In genomic region chr9:66917216-66917891, GRCm38 (mm10) we compare ENCODE assay signal across 12 mouse cellular contexts. TPM values are rescaled to one million over a fixed set of nuclear protein-coding genes. Genes with fewer than 3 reads are reported as not detected.
DNase-seq lines count a peak whose midpoint lies in the region; ATAC-seq and TF ChIP-seq lines count a peak whose summit lies in the region.
"Had no signal": no experiment of that assay in that cellular context is flagged by ENCODE, and none has a peak within 500 bp of the region (broad histone marks: within the 10 kb centered on the region; RNA-seq: fewer than 3 reads in every experiment).

No protein-coding gene starts in this region.

- no peak for TF ChIP-seq POLR2A in spleen, adult 2 months (IDR thresholded peaks at IDR 0.05; ENCODE audit: low read depth, low read length)

- no peak overlapping the region for H3K9ac ChIP-seq in embryonic facial prominence, embryonic 12.5 days
- H3K9ac ChIP-seq in hindbrain, embryonic 14.5 days, result no peak overlapping the region
- H3K9ac ChIP-seq in hindbrain, embryonic 11.5 days (ENCODE audit: low read depth, low read length), result no peak overlapping the region
- no peak overlapping the region for H3K9ac ChIP-seq in neural tube, embryonic 15.5 days (replicated peaks)
- H3K9ac ChIP-seq: limb, embryonic 15.5 days had no signal

- DNase-seq in embryonic facial prominence, embryonic 10.5 days (ENCODE audit: low spot score), result no peak
- no peak for DNase-seq in hindbrain, embryonic 14.5 days (ENCODE audit: low spot score)
- DNase-seq in hindbrain, embryonic 11.5 days (ENCODE audit: low spot score), result no peak
- DNase-seq in spleen, adult 2 months (ENCODE audit: low read depth in 1 of 2, low spot score in 2 of 2), result no peak
- DNase-seq in spleen, postnatal 4 days (ENCODE audit: low spot score in 2 of 2), result no peak
- DNase-seq in layer of hippocampus, adult 11-12 months (ENCODE audit: low spot score), result no peak
- DNase-seq: cerebellum, adult 11 months; kidney, adult 18-20 months; thymus, postnatal 25 days had no signal

- H3K36me3 ChIP-seq in embryonic facial prominence, embryonic 12.5 days, result no peaks in the 10 kb centered on the region
- peaks cover 24% of the 10 kb centered on the region; the same call in 1 of the 2 replicates for H3K36me3 ChIP-seq in embryonic facial prominence, embryonic 10.5 days (replicated peaks)
- peaks cover 6% of the 10 kb centered on the region; the same call in 1 of the 2 replicates for H3K36me3 ChIP-seq in hindbrain, embryonic 14.5 days (replicated peaks; ENCODE audit: control insufficient read depth, insufficient read depth)
- H3K36me3 ChIP-seq in hindbrain, embryonic 11.5 days (ENCODE audit: control insufficient read depth, insufficient read depth, low read length), result no peaks in the 10 kb centered on the region
- no peaks in the 10 kb centered on the region for H3K36me3 ChIP-seq in spleen, adult 2 months (ENCODE audit: control insufficient read depth, insufficient read depth, low read length)
- H3K36me3 ChIP-seq in neural tube, embryonic 15.5 days, result no peaks in the 10 kb centered on the region
- H3K36me3 ChIP-seq: limb, embryonic 15.5 days had no signal

- H3K27ac ChIP-seq in embryonic facial prominence, embryonic 12.5 days, result no peak overlapping the region
- H3K27ac ChIP-seq in embryonic facial prominence, embryonic 10.5 days (replicated peaks), result no peak overlapping the region
- no peak overlapping the region for H3K27ac ChIP-seq in hindbrain, embryonic 14.5 days
- no peak overlapping the region for H3K27ac ChIP-seq in hindbrain, embryonic 11.5 days (ENCODE audit: low read depth, low read length)
- peak overlapping the region; percentile 43 for H3K27ac ChIP-seq in spleen, adult 2 months (ENCODE audit: insufficient read depth, low read length)
- no peak overlapping the region for H3K27ac ChIP-seq in neural tube, embryonic 15.5 days (replicated peaks)
- H3K27ac ChIP-seq: limb, embryonic 15.5 days had no signal

- no peak for TF ChIP-seq CTCF in spleen, adult 2 months (IDR thresholded peaks at IDR 0.05; ENCODE audit: extremely low read depth, insufficient read depth, insufficient read length, insufficient replicate concordance)

- H3K4me2 ChIP-seq in embryonic facial prominence, embryonic 12.5 days (replicated peaks), result peak overlapping the region; percentile 15; the same call in 1 of the 2 replicates
- H3K4me2 ChIP-seq in hindbrain, embryonic 14.5 days (replicated peaks), result peak overlapping the region; percentile 92; the same call in 1 of the 2 replicates
- no peak overlapping the region for H3K4me2 ChIP-seq in hindbrain, embryonic 11.5 days (replicated peaks; ENCODE audit: low read depth, low read length)
- H3K4me2 ChIP-seq in neural tube, embryonic 15.5 days, result peak overlapping the region; percentile 84
- H3K4me2 ChIP-seq: limb, embryonic 15.5 days had no signal

- no peak for ATAC-seq in embryonic facial prominence, embryonic 12.5 days (ENCODE audit: insufficient number of reproducible peaks, insufficient read depth, low FRiP score, low TSS enrichment)
- no peak for ATAC-seq in hindbrain, embryonic 14.5 days (ENCODE audit: low FRiP score)
- ATAC-seq in hindbrain, embryonic 11.5 days (ENCODE audit: low FRiP score), result no peak
- no peak for ATAC-seq in neural tube, embryonic 15.5 days (ENCODE audit: low FRiP score)

- H3K4me3 ChIP-seq in embryonic facial prominence, embryonic 12.5 days, result no peak overlapping the region
- H3K4me3 ChIP-seq in embryonic facial prominence, embryonic 10.5 days, result no peak overlapping the region
- H3K4me3 ChIP-seq in hindbrain, embryonic 14.5 days (replicated peaks; ENCODE audit: low read length), result no peak overlapping the region
- no peak overlapping the region for H3K4me3 ChIP-seq in hindbrain, embryonic 11.5 days (ENCODE audit: low read depth, low read length)
- H3K4me3 ChIP-seq in spleen, adult 2 months (ENCODE audit: extremely low read depth, insufficient read depth, insufficient read length), result no peak overlapping the region
- no peak overlapping the region for H3K4me3 ChIP-seq in neural tube, embryonic 15.5 days (replicated peaks)

- peaks cover 8% of the 10 kb centered on the region for H3K4me1 ChIP-seq in embryonic facial prominence, embryonic 12.5 days
- H3K4me1 ChIP-seq in embryonic facial prominence, embryonic 10.5 days, result peaks cover 50% of the 10 kb centered on the region
- H3K4me1 ChIP-seq in hindbrain, embryonic 14.5 days (replicated peaks; ENCODE audit: control insufficient read depth, insufficient read depth, low read length), result peaks cover 30% of the 10 kb centered on the region
- 0 out of 2 replicates have a peak, but pooled peaks cover 2% of the 10 kb centered on the region for H3K4me1 ChIP-seq in hindbrain, embryonic 11.5 days (replicated peaks; ENCODE audit: control insufficient read depth, insufficient read depth, low read length)
- H3K4me1 ChIP-seq in spleen, adult 2 months (ENCODE audit: control insufficient read depth, insufficient read depth, insufficient read length), result peaks cover 20% of the 10 kb centered on the region; the same call in 1 of the 2 replicates
- H3K4me1 ChIP-seq in neural tube, embryonic 15.5 days, result peaks cover 56% of the 10 kb centered on the region

- H3K9me3 ChIP-seq in embryonic facial prominence, embryonic 12.5 days, result no peaks in the 10 kb centered on the region
- H3K9me3 ChIP-seq in embryonic facial prominence, embryonic 10.5 days, result no peaks in the 10 kb centered on the region
- H3K9me3 ChIP-seq in hindbrain, embryonic 14.5 days (ENCODE audit: control insufficient read depth, low read length), result no peaks in the 10 kb centered on the region
- no peaks in the 10 kb centered on the region for H3K9me3 ChIP-seq in hindbrain, embryonic 11.5 days (ENCODE audit: control insufficient read depth, low read length)
- no peaks in the 10 kb centered on the region for H3K9me3 ChIP-seq in neural tube, embryonic 15.5 days (replicated peaks)
- H3K9me3 ChIP-seq: limb, embryonic 15.5 days had no signal

- H3K27me3 ChIP-seq in embryonic facial prominence, embryonic 12.5 days, result no peaks in the 10 kb centered on the region
- H3K27me3 ChIP-seq in embryonic facial prominence, embryonic 10.5 days (replicated peaks; ENCODE audit: low read depth, poor library complexity, severe bottlenecking), result peaks cover 6% of the 10 kb centered on the region; the same call in 1 of the 2 replicates
- no peaks in the 10 kb centered on the region for H3K27me3 ChIP-seq in hindbrain, embryonic 14.5 days (ENCODE audit: control insufficient read depth, insufficient read depth, low read length)
- no peaks in the 10 kb centered on the region for H3K27me3 ChIP-seq in hindbrain, embryonic 11.5 days (ENCODE audit: control insufficient read depth, insufficient read depth, low read length)
- no peaks in the 10 kb centered on the region for H3K27me3 ChIP-seq in spleen, adult 2 months (ENCODE audit: control insufficient read depth, insufficient read depth, low read length)
- H3K27me3 ChIP-seq in neural tube, embryonic 15.5 days (replicated peaks), result no peaks in the 10 kb centered on the region
- H3K27me3 ChIP-seq: limb, embryonic 15.5 days had no signal

- WGBS in embryonic facial prominence, embryonic 12.5 days, result 88% methylated on average over 8 of the region's 8 CpGs
- WGBS in embryonic facial prominence, embryonic 10.5 days, result 91% methylated on average over 8 of the region's 8 CpGs
- 95% methylated on average over 8 of the region's 8 CpGs for WGBS in hindbrain, embryonic 14.5 days
- WGBS in hindbrain, embryonic 11.5 days, result 92% methylated on average over 8 of the region's 8 CpGs
- 52% methylated on average over 8 of the region's 8 CpGs for WGBS in spleen, adult 2 months
- WGBS in neural tube, embryonic 15.5 days, result 93% methylated on average over 8 of the region's 8 CpGs

RNA-seq across cellular contexts. Expression of gene Rab8b, which starts 2.1 kb away (rescaled TPM):
- 22.0 and 23.7 TPM in 2 replicates for polyA plus RNA-seq in embryonic facial prominence, embryonic 12.5 days (2016; fragmentation: Nextera tagmentation; extraction: Ambion mirVana)
- 21.4 and 23.9 TPM in 2 replicates for polyA plus RNA-seq in embryonic facial prominence, embryonic 10.5 days (2016; fragmentation: Nextera tagmentation; extraction: Ambion mirVana)
- 33.8 and 38.2 TPM in 2 replicates for polyA plus RNA-seq in hindbrain, embryonic 14.5 days (2014; fragmentation: Nextera tagmentation; extraction: Ambion mirVana)
- polyA plus RNA-seq in hindbrain, embryonic 11.5 days (2014; fragmentation: Nextera tagmentation; extraction: Ambion mirVana), result 34.3 and 34.9 TPM in 2 replicates
- 12.5 and 13.2 TPM in 2 replicates for polyA plus RNA-seq in spleen, adult 2 months (2012; rRNA removed)
- polyA plus RNA-seq in neural tube, embryonic 15.5 days (2015; fragmentation: Nextera tagmentation; extraction: Ambion mirVana), result 30.8 and 32.1 TPM in 2 replicates

RNA-seq across cellular contexts. Expression of gene Rps27l, which starts 28.5 kb away (rescaled TPM):
- 620 and 633 TPM in 2 replicates for polyA plus RNA-seq in embryonic facial prominence, embryonic 12.5 days (2016; fragmentation: Nextera tagmentation; extraction: Ambion mirVana)
- polyA plus RNA-seq in embryonic facial prominence, embryonic 10.5 days (2016; fragmentation: Nextera tagmentation; extraction: Ambion mirVana), result 777 and 806 TPM in 2 replicates
- polyA plus RNA-seq in hindbrain, embryonic 14.5 days (2014; fragmentation: Nextera tagmentation; extraction: Ambion mirVana), result 215 and 261 TPM in 2 replicates
- 603 TPM in 2 replicates for polyA plus RNA-seq in hindbrain, embryonic 11.5 days (2014; fragmentation: Nextera tagmentation; extraction: Ambion mirVana)
- 11.4 and 13.3 TPM in 2 replicates for polyA plus RNA-seq in spleen, adult 2 months (2012; rRNA removed)
- polyA plus RNA-seq in neural tube, embryonic 15.5 days (2015; fragmentation: Nextera tagmentation; extraction: Ambion mirVana), result 234 and 310 TPM in 2 replicates

RNA-seq across cellular contexts. Expression of gene Lactb, which starts 57.9 kb away (rescaled TPM):
- polyA plus RNA-seq in embryonic facial prominence, embryonic 12.5 days (2016; fragmentation: Nextera tagmentation; extraction: Ambion mirVana), result 10.2 and 10.7 TPM in 2 replicates
- 9.0 and 9.8 TPM in 2 replicates for polyA plus RNA-seq in embryonic facial prominence, embryonic 10.5 days (2016; fragmentation: Nextera tagmentation; extraction: Ambion mirVana)
- polyA plus RNA-seq in hindbrain, embryonic 14.5 days (2014; fragmentation: Nextera tagmentation; extraction: Ambion mirVana), result 15.4 and 17.8 TPM in 2 replicates
- 11.2 and 12.0 TPM in 2 replicates for polyA plus RNA-seq in hindbrain, embryonic 11.5 days (2014; fragmentation: Nextera tagmentation; extraction: Ambion mirVana)
- polyA plus RNA-seq in spleen, adult 2 months (2012; rRNA removed), result 9.5 and 23.7 TPM in 2 replicates
- 12.4 and 12.7 TPM in 2 replicates for polyA plus RNA-seq in neural tube, embryonic 15.5 days (2015; fragmentation: Nextera tagmentation; extraction: Ambion mirVana)

Comparison
In these comparisons a context has a peak if more than half of its experiments do, and no peak if none do; other contexts are left out.
1. RNA of gene Rps27l, which starts 28.5 kb away (polyA plus RNA-seq): 777 to 806 TPM in embryonic facial prominence, embryonic 10.5 days, 620 to 633 TPM in embryonic facial prominence, embryonic 12.5 days, 603 TPM in hindbrain, embryonic 11.5 days, 215 to 261 TPM in hindbrain, embryonic 14.5 days and 234 to 310 TPM in neural tube, embryonic 15.5 days; 11.4 to 13.3 TPM in spleen, adult 2 months; every median in the first group is over 10 times any median in the second.